Mouse (Mus musculus) hindbrain, embryonic 15.5 days (tissue): ENCODE data around the gene Bcl11b. TPM values are rescaled to one million over a fixed set of nuclear protein-coding genes. Genes with fewer than 3 reads are reported as not detected.

Experiments used
- ATAC-seq: fragments of 200-750 bp; cut with Nextera tagmentation; 2 replicates; pipeline ENCODE4 v1.8.0; 2017; ENCODE audit warnings: low read depth, moderate number of reproducible peaks, moderate TSS enrichment; ENCODE audit not compliant: low FRiP score
- H3K27ac ChIP-seq: fragments of 300-500 bp; sonication (generic); replicated peaks from 2 replicates; pipeline ENCODE4 v1.5.1; 2015; ENCODE audit warnings: mild to moderate bottlenecking, inconsistent platforms
- H3K27me3 ChIP-seq: fragments of 300-500 bp; sonication (generic); 2 replicates; pipeline ENCODE4 v1.6.1; 2015; ENCODE audit warnings: control low read depth, inconsistent platforms
- H3K36me3 ChIP-seq: fragments of 300-500 bp; sonication (generic); 2 replicates; pipeline ENCODE4 v1.6.1; 2015; ENCODE audit warnings: control low read depth, inconsistent platforms
- H3K4me1 ChIP-seq: fragments of 300-500 bp; sonication (generic); replicated peaks from 2 replicates; pipeline ENCODE4 v1.6.1; 2015; ENCODE audit warnings: control low read depth, inconsistent platforms
- H3K4me2 ChIP-seq: fragments of 300-500 bp; sonication (generic); 2 replicates; pipeline ENCODE4 v1.6.1; 2015; ENCODE audit warnings: moderate library complexity, mild to moderate bottlenecking, inconsistent platforms
- H3K4me3 ChIP-seq: fragments of 300-500 bp; sonication (generic); 2 replicates; pipeline ENCODE4 v1.5.1; 2015; ENCODE audit warnings: mild to moderate bottlenecking, inconsistent platforms
- H3K9ac ChIP-seq: fragments of 300-500 bp; sonication (generic); 2 replicates; pipeline ENCODE4 v1.6.1; 2015; ENCODE audit warnings: inconsistent platforms
- H3K9me3 ChIP-seq: fragments of 300-500 bp; sonication (generic); 2 replicates; pipeline ENCODE4 v1.6.1; 2016; ENCODE audit warnings: control low read depth, inconsistent platforms
- WGBS: fragments of 180-500 bp; shearing (Covaris S2); methylation state at CpG from one replicate; pipeline ENCODE4 v1.1.7; 2015; 5-methylcytosine and 5-hydroxymethylcytosine counted together
- polyA plus RNA-seq: library from polyadenylated mRNA; unstranded; fragments of >200 nt; fragmentation: Nextera tagmentation; extraction: Ambion mirVana; gene quantifications from 2 replicates; pipeline ENCODE4 v1.2.1, GENCODE M21; 2015

Bcl11b gene
- polyA plus RNA-seq, 1 experiment from 2014 or later: 24.4 TPM

DNA sequence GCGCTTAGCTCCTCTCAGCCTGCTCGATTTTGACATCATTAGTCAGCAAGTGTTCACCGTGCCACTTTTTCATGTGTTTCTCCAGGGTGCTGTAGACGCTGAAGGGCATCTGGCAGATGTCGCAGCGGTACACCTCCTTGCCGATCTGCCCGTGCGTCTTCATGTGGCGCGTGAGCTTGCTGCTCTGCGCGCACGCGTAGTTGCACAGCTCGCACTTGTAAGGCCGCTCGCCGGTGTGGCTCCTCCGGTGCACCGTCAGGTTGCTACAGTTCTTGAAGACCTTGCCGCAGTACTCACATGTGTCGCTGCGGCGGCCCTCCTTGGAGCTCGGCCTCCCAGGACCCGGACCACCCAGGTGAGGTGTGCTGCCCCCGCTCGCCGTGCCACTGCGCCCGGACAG, 88.0 kb downstream of the Bcl11b start:
- H3K27ac ChIP-seq: no peak overlapping the region
- H3K9me3 ChIP-seq: 0 out of 2 replicates have a peak, but pooled peaks cover 4% of the 10 kb centered on the region
- 96% methylated on average over 32 of the region's 32 CpGs for WGBS
- peaks cover under 1% of the 10 kb centered on the region; the same call in 1 of the 2 replicates for H3K4me1 ChIP-seq
- no peak overlapping the region for H3K9ac ChIP-seq
- H3K36me3 ChIP-seq: peaks cover 20% of the 10 kb centered on the region
- H3K27me3 ChIP-seq: no peaks in the 10 kb centered on the region
- H3K4me2 ChIP-seq: no peak overlapping the region
- no peak for ATAC-seq
- H3K4me3 ChIP-seq: no peak overlapping the region

DNA sequence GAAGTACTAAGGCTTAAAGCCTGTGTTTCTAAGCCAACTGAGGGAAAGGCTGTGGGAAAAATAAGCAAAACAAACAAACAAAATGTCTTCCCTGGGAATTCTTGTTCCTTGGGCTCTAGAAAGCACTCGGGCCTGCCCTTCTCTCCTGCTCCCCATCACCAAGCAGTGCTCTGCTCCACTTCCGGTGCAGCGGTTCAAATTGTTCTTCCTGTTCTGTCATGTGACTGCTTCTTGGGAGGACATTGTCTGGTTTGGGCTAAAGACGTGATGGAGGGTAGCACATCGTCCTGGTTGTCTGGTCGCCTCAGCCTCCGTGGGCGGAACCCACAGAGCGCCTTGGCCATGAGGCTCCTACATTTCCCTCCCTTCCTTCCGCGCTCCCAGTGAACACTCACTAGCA, 94.6 kb downstream of the Bcl11b start:
- peaks cover 3% of the 10 kb centered on the region; the same call in 1 of the 2 replicates for H3K4me1 ChIP-seq
- H3K4me2 ChIP-seq: no peak overlapping the region
- no peaks in the 10 kb centered on the region for H3K9me3 ChIP-seq
- no peaks in the 10 kb centered on the region for H3K36me3 ChIP-seq
- no peaks in the 10 kb centered on the region for H3K27me3 ChIP-seq
- no peak for ATAC-seq
- H3K4me3 ChIP-seq: no peak overlapping the region
- H3K27ac ChIP-seq: no peak overlapping the region
- no peak overlapping the region for H3K9ac ChIP-seq
- WGBS: 87% methylated on average over 11 of the region's 11 CpGs

DNA sequence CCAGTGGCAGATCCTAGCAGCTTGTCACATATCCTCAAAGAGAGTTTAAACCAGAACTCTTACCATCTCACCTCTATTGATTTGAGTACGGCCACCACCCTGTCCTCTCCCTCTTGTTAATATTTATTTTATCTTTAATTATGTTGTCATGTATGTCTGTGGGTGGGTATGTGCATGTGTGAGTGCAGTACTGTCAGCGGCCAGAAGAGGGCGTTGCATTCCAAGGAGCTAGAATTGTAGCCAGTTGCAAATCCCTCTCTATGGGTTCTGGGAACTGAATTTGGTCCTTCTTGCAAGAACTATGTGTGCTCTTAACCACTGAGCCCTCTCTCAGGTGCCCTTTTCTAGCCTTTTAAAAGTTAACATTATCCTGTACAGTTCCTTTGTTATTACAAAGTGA, 98.1 kb downstream of the Bcl11b start:
- H3K4me2 ChIP-seq: no peak overlapping the region
- no peaks in the 10 kb centered on the region for H3K9me3 ChIP-seq
- no peaks in the 10 kb centered on the region for H3K36me3 ChIP-seq
- H3K9ac ChIP-seq: no peak overlapping the region
- H3K4me1 ChIP-seq: peaks cover 4% of the 10 kb centered on the region; the same call in 1 of the 2 replicates
- 95% methylated on average over 3 of the region's 3 CpGs for WGBS
- H3K27me3 ChIP-seq: no peaks in the 10 kb centered on the region
- H3K27ac ChIP-seq: no peak overlapping the region
- no peak for ATAC-seq
- H3K4me3 ChIP-seq: no peak overlapping the region

DNA sequence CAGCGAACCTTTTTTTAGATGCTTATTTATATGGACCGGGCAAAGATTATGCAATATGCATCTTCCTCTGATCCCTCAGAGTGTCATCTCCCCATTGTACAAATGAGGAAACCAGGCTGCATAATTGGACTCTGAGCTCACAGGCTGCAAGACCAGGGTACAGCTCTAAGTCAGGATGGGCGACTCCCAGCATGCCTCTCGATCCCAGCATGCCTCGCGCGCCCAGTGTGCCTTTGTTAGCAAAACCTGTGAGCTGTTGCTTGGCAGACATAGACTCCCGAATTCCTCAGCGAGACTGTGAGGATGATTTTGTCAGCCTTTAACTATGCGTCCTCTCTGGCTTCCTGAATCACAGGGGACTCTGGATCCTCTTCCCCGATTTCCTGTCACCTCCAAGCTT, 98.9 kb downstream of the Bcl11b start:
- ATAC-seq: no peak
- no peak overlapping the region for H3K4me2 ChIP-seq
- no peaks in the 10 kb centered on the region for H3K36me3 ChIP-seq
- H3K9me3 ChIP-seq: no peaks in the 10 kb centered on the region
- H3K9ac ChIP-seq: no peak overlapping the region
- H3K27ac ChIP-seq: no peak overlapping the region
- 84% methylated on average over 11 of the region's 11 CpGs for WGBS
- H3K4me1 ChIP-seq: peaks cover 4% of the 10 kb centered on the region; the same call in 1 of the 2 replicates
- no peaks in the 10 kb centered on the region for H3K27me3 ChIP-seq
- H3K4me3 ChIP-seq: no peak overlapping the region

DNA sequence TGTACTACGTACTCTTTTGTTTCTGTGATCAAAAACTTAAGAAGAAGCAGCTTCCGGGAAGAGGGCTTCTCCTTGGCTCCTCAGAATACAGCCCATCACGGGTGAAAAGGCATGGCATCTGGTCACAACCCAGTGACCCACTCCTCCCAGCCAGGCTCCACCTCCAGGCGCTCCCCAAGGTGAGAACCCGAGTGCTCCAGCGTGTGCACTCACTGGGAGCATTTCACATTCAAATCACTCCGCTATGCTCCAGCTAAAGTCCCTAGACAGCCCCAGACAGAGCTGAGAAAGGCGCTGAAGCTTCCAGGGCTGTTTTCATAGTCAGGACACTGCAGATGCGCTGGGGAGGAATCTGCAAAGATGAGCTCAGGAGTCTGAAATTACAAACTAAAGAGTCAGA, 99.5 kb downstream of the Bcl11b start:
- Histone ChIP-seq H3K27me3 (no peaks in the 10 kb centered on the region), H3K4me2 (no peak overlapping the region), H3K9ac (no peak overlapping the region), H3K9me3 (no peaks in the 10 kb centered on the region), H3K4me1 (peaks cover 4% of the 10 kb centered on the region; the same call in 1 of the 2 replicates), H3K4me3 (no peak overlapping the region), H3K36me3 (no peaks in the 10 kb centered on the region), H3K27ac (no peak overlapping the region)
- 33% methylated on average over 9 of the region's 9 CpGs for WGBS
- no peak for ATAC-seq

DNA sequence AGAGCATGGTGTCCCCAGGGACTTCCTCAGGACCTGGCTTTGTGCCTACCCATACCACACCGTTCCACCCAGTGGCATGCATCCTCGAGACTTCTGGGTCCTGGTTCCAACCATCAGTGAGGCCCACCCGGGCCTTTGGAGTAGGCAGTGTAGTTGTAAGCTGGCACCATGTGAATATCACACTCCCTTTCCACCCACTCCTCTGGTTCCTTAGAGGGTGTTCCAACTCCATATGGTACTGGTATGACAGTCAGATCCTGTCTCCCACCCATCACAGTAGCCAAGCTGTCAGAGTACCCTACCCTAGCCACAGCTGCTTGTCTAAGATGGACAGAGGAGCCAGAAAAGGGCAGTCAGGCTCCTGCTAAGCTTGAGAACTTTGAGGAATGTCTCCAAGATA, 112.0 kb downstream of the Bcl11b start:
- no peak overlapping the region for H3K4me3 ChIP-seq
- no peak overlapping the region for H3K4me2 ChIP-seq
- ATAC-seq: no peak
- H3K27me3 ChIP-seq: no peaks in the 10 kb centered on the region; the same call in 1 of the 2 replicates
- H3K4me1 ChIP-seq: no peaks in the 10 kb centered on the region
- no peak overlapping the region for H3K9ac ChIP-seq
- H3K36me3 ChIP-seq: no peaks in the 10 kb centered on the region
- no peak overlapping the region for H3K27ac ChIP-seq
- H3K9me3 ChIP-seq: no peaks in the 10 kb centered on the region
- WGBS: 92% methylated on average over 3 of the region's 3 CpGs

DNA sequence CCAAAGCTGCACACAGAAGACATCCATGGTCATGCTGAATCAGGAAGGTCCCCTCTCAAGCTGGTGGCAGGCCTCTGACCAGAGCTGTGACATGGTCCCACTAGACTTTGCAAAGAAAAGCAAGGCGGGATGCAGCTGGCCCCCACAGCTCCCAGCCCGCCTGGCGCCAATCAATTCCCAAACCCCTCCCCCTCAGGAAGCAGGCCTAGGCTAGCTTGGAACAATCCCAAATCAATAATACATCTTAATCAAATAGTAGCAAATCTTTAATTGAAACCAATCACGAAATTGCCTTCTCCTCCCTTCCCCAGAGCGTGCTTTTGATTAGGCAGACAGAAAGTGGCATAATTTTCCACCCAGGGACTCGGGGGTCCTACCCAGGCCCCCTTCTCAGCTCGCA, 113.1 kb downstream of the Bcl11b start:
- ATAC-seq: no peak
- no peak overlapping the region for H3K4me3 ChIP-seq
- 67% methylated on average over 7 of the region's 7 CpGs for WGBS

DNA sequence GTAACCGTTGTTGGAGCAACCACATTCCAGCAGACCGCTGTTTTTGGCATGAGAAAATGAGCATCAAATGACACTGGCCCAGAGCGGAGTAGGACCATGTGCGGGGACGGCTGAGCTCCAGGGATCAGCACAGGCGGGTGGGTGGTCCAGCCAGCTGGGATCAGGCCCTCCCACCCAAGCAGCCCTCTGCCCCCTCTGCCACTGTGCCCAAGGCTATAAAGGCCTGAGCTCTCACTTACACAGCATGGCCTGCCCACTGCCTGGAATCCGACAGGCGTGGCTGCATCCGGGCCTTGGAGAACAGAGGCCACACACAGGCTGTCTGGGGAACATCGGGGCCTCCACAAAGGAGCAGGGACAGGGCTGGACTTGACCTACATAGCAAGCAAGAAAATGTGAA, 113.6 kb downstream of the Bcl11b start:
- Histone ChIP-seq H3K9ac (no peak overlapping the region), H3K27ac (no peak overlapping the region), H3K4me2 (no peak overlapping the region), H3K36me3 (no peaks in the 10 kb centered on the region), H3K9me3 (no peaks in the 10 kb centered on the region), H3K27me3 (no peaks in the 10 kb centered on the region; the same call in 1 of the 2 replicates), H3K4me1 (no peaks in the 10 kb centered on the region), H3K4me3 (no peak overlapping the region)
- 62% methylated on average over 10 of the region's 10 CpGs for WGBS
- ATAC-seq: no peak

More for the DNA sequence above, 113.1 kb downstream of the Bcl11b start:
- no peaks in the 10 kb centered on the region for H3K4me1 ChIP-seq
- H3K4me2 ChIP-seq: no peak overlapping the region
- H3K9me3 ChIP-seq: no peaks in the 10 kb centered on the region
- H3K36me3 ChIP-seq: no peaks in the 10 kb centered on the region
- H3K27ac ChIP-seq: no peak overlapping the region
- no peaks in the 10 kb centered on the region; the same call in 1 of the 2 replicates for H3K27me3 ChIP-seq
- no peak overlapping the region for H3K9ac ChIP-seq

DNA sequence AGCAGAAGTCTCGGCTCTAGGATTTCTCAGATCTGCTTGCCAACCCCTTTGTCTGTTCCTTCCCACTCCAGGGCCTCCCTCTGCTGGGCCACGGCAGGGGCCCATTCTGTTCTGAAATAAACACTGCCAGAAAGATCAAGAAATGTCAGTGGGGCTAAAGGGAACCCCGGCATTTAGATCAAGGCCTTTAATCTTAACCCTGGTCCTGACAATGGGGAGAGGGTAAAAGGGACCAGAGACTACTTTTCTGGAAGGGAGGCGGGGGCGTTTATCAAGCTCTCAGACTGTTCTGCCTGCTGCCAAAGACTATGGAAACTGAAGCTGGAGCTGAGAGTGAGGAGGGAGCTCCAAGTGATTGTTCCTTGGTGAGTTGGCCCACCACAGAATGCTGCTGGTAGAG, 114.8 kb downstream of the Bcl11b start:
- 29% methylated on average over 5 of the region's 5 CpGs for WGBS
- no peak overlapping the region for H3K4me2 ChIP-seq
- no peaks in the 10 kb centered on the region; the same call in 1 of the 2 replicates for H3K27me3 ChIP-seq
- ATAC-seq: no peak
- no peaks in the 10 kb centered on the region for H3K9me3 ChIP-seq
- H3K27ac ChIP-seq: no peak overlapping the region
- H3K4me1 ChIP-seq: no peaks in the 10 kb centered on the region
- no peaks in the 10 kb centered on the region for H3K36me3 ChIP-seq
- H3K9ac ChIP-seq: no peak overlapping the region
- H3K4me3 ChIP-seq: no peak overlapping the region

DNA sequence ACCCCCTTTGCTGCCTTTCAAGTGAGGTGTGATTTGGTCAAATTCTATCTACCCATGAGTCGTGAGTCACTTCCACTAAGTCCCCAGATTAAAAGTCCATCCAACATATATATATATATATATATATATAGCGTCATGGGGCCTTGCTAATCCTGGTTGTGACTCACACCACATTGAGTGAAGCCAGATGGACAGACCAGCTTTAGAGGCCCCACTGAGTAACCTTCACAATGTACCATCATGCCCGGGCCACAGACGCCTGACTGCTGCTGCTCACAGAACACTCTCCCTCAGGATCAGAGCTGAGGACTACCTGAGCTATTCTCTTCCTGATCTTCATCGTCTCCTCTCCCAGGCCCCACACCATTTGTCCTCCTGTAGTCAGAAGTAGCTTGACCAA, 115.4 kb downstream of the Bcl11b start:
- H3K4me3 ChIP-seq: no peak overlapping the region
- H3K4me2 ChIP-seq: no peak overlapping the region
- no peaks in the 10 kb centered on the region for H3K4me1 ChIP-seq
- H3K9ac ChIP-seq: no peak overlapping the region
- no peaks in the 10 kb centered on the region; the same call in 1 of the 2 replicates for H3K27me3 ChIP-seq
- H3K9me3 ChIP-seq: no peaks in the 10 kb centered on the region
- no peak for ATAC-seq
- H3K36me3 ChIP-seq: no peaks in the 10 kb centered on the region
- WGBS: 85% methylated on average over 5 of the region's 5 CpGs
- no peak overlapping the region for H3K27ac ChIP-seq

DNA sequence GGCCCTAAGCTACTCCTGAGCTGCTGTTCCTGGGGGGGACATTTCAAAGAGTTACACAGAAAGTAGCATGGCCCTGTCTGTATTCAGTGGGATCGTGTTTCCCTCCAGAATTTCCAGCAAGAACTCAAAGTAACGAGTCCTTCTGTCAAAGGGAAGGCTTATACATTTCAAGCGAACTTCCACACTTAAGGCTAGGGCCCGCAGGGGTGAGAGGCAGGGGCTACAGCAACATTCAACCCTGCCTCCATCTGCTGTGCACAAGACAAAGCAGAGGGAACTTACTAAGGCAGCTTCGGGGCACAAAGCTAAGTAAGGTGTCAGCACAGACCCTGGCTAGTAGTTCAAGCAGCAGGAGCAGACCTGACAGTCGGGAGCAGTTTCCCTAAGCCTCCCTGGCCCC, 115.8 kb downstream of the Bcl11b start:
- Histone ChIP-seq H3K27ac (no peak overlapping the region), H3K9me3 (no peaks in the 10 kb centered on the region), H3K36me3 (no peaks in the 10 kb centered on the region), H3K4me2 (no peak overlapping the region), H3K4me1 (no peaks in the 10 kb centered on the region), H3K9ac (no peak overlapping the region), H3K27me3 (no peaks in the 10 kb centered on the region; the same call in 1 of the 2 replicates), H3K4me3 (no peak overlapping the region)
- ATAC-seq: no peak
- 72% methylated on average over 6 of the region's 6 CpGs for WGBS

DNA sequence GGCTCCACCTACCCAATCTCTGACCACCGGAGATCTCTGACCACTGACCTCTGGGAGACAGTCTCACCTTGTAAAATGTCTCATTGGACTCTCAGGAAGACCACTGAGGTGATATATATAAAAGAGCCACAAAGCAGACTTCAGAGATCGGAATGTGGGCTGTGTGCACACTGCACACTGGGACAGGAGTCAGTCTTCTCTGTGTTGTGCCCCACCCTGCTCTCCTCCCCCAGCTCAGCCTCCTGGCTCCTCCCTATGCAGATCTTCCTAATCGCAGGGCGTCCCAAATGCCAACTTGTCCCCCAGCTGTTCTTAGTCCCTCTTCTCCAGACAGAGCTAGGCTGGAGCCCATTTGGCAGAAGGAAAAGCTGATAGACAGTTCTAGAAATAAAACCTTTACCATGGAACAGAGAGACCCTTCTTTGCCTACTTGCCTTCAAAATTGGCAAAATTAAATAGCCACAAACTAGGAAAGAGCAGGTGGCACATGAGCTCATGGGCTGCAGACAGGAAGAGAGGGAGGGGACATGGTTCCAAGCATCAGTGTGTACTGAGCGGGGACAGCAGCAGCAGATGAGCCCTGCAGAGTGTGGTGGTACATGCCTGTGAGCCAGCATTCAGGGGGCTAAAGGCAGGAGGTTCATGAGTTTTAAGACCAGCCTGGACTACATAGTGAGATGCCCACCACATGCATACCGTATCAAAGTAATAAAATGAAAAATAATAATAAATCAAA, 118.9 kb downstream of the Bcl11b start:
- no peaks in the 10 kb centered on the region for H3K36me3 ChIP-seq
- 72% methylated on average over 6 of the region's 6 CpGs for WGBS
- no peak overlapping the region for H3K9ac ChIP-seq
- H3K4me3 ChIP-seq: no peak overlapping the region
- H3K9me3 ChIP-seq: no peaks in the 10 kb centered on the region
- no peak overlapping the region for H3K4me2 ChIP-seq
- no peak overlapping the region for H3K27ac ChIP-seq
- no peaks in the 10 kb centered on the region; the same call in 1 of the 2 replicates for H3K27me3 ChIP-seq
- no peaks in the 10 kb centered on the region for H3K4me1 ChIP-seq
- ATAC-seq: no peak

DNA sequence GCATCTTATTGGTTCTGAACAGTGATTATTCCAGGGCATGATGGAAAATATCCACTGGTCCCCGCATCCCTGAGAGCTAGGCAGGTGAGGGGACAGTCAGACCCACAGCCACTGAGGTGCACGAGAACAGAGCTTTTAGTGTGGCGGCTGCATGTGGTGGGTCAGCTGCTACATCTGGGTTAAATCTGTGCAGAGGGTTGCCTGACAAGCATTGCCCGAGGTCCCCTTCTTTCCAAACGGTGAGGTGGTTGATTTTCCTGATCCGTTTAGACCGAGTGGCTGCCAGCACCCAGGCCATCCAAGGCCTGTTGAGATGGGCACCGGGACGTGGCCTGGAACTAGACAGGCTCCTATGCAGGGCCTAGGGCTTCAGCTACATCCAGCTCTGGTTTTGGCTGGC, 121.7 kb downstream of the Bcl11b start:
- 90% methylated on average over 9 of the region's 9 CpGs for WGBS
- H3K9me3 ChIP-seq: no peaks in the 10 kb centered on the region
- no peak overlapping the region for H3K27ac ChIP-seq
- no peaks in the 10 kb centered on the region for H3K36me3 ChIP-seq
- ATAC-seq: no peak
- no peak overlapping the region for H3K9ac ChIP-seq
- no peak overlapping the region for H3K4me3 ChIP-seq
- H3K4me2 ChIP-seq: no peak overlapping the region
- no peaks in the 10 kb centered on the region for H3K4me1 ChIP-seq
- no peaks in the 10 kb centered on the region for H3K27me3 ChIP-seq
